Mouse (Mus musculus) right cerebral cortex, postnatal 25 days (tissue): ENCODE measurements around the gene Zscan21.

Source experiments
- DNase-seq: peaks from one replicate; pipeline ENCODE4 v3.0.0; 2022

Zscan21 gene

GRCm38 (mm10) chr5:138132425-138133064, 15.8 kb downstream of the Zscan21 start:
- no peak for DNase-seq

DNA sequence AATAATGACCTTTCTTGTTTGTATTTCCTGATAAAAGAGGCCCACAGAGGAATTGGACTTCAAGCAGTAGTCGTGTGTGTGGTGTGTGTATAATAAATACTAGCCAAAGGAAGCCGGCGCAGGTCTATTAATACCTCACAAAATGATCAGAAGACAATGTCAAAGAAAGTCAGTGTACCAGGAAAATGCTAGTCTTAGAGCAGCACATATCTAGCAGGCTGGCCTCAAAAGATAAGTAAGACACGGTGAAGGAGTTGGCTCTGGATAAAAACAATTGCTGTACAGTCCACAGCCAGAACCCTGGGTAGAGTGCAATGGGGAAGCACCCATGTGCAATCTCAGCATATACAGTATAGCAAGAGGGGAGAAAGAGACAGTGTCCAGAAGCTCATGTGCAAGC, 20.6 kb downstream of the Zscan21 start:
- DNase-seq, result no peak

DNA sequence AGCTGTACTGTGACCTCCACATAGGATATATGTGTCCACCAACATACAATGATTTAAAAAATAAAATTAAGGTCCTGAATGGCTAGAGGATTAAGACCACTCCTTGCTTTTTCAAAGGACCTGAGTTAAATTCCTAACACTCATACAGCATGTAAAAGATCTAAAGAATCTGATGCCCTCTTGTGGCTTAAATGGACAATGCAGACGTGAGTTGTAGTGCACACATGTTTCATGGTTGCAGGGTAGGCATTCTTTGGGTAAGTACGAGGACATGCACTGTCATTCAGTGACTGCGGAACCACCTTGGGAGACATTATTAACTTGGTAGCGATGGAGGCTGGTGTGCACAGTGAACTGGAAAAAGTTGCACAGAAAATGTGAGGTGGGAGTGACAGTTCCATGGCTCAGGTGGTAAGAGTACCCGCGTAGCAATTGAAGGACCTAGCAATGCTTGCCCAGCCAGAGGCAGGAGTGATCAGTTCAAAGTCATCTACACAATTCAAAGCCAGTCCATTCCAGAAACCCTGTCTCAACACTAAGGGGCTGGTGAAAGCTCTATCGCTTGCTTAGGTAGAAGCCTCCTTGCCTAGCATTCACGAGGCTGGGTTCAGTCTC, 21.3 kb downstream of the Zscan21 start:
- no peak for DNase-seq

DNA sequence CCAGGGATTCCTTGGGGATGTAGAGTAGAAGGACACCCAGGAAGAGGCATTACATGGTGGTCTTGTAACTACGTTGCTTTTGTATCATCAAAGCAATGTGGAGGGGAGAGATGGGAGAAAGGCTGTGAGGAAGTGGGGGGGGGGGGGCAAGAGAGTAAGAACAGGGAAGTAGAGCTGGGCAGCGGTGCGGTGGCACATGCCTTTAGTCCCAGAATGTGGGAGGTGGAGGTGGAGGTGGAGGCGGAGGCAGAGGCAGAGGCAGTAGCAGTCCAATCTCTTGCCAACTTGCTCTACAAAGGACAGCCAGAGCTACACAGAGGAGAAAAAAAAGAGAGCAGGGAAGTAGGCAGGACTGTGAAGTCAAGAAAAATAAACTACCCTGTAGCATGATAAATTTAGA, 21.9 kb downstream of the Zscan21 start:
- no peak for DNase-seq

DNA sequence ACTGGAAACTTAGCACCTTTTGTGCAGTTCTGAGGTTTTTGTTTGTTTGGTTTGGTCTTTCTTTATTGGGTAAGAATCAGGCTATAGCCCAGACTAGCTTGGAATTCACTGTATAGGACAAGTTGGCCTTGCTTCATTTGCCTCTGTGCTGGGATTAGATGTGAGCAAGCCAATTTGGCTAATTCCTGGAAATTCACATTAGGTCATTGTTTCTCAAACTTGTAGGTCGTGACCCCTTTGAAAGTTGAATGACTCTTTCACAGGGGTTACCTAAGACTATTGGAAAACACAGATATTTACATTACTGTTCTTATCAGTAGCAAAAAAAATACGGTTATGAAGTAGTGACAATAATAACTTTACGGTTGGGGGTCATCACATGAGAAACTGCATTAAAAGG, 37.7 kb downstream of the Zscan21 start:
- no peak for DNase-seq

GRCm38 (mm10) chr5:138155443-138155976, 38.8 kb downstream of the Zscan21 start, which contains the start of gene Zfp113:
Zfp113 (minus strand) TSS chr5:138155744.
- peak; percentile 88 for DNase-seq

DNA sequence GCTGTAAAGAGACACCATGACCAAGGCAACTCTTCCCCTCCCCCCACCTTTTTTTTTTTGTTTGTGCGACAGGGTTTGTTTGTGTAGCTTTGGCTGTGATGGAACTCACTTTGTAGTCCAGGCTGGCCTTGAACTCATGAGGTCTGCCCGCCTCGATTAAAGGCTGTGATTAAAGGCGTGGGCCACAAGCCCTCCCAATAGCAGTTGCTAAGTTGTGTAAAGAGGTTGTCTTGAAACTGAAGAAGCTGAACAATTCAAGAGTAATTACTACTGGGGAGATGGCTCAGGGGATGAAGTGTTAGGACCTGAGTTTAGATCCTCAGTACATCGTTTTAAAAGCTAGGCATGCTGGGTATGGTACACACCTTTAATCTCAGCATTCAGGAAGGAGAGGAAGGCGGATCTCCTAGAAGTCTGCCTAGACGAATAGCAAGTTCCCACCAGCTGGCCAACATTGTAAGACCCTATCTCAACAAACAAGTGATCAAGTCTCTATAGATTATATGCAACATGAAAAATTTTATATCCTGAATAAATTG, 43.6 kb downstream of the Zscan21 start:
- DNase-seq, result no peak

- DNase-seq, result peak; percentile 96
These were observed 44.4 kb downstream of the Zscan21 start, which contains the start of gene Cops6 for GRCm38 (mm10) chr5:138160842-138161665. Cops6 (plus strand) TSS chr5:138161071.

- no peak for DNase-seq
These were observed 46.3 kb downstream of the Zscan21 start for GRCm38 (mm10) chr5:138163046-138163445.

- no peak for DNase-seq
These were observed 46.9 kb downstream of the Zscan21 start for GRCm38 (mm10) chr5:138163610-138164009.

DNA sequence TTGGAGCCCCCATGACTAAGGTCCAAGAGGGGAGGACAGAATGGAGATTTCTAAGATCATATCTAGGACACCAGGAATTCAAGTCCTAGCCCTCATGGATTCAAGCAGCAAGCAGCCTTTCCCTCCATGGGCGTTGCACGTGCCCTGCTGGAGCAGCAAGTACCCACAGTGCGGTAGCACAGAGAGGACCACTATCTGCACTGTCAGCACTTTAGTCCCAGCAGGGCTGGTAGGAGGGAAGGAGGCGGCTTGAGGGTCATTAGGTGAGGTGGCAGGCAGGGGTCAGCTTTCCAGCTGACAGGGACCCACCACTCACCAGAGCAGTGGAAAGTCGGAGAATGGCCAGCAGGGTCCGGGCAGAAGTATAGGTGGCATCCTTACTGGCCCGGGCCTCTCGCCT, 48.9 kb downstream of the Zscan21 start:
- no peak for DNase-seq

- DNase-seq, result peak; percentile 95
These were observed 54.3 kb downstream of the Zscan21 start for GRCm38 (mm10) chr5:138170936-138171561.

DNA sequence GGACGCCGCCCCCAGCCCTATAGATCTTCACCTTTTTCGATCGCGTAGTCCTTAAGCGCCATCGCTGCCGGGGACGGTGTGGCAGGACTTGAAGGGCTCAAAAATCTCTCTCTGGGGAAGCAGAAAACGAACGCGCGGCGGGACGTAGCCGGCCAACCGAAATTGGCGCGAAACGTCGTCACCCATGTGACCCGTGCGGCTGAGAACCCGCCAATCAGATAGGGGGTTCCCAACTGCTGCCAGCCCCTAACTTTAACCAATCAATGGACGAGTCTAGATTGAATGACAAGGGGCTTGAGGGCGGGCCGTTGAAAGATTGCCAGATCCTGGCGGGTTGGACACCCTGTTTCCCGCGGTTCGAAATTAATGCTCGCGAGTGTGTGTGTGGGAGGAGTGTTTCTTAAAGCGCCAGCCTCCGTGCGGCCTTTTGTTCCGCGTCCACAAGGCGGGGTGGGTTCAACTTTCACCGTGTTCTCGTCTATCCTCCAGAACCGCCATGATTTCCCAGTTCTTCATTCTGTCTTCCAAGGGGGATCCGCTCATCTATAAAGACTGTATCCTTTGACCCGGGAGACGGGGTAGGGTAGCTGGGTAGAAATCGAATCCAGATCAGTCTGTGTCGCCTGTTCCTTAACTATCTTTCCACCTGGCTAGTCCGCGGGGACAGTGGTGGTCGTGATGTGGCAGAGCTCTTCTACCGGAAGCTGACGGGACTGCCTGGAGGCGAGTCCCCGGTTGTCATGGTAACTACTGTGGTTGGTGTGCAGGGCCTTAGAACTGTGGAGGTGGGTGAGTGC, 55.2 kb downstream of the Zscan21 start, which contains the start of the genes Ap4m1 and Mcm7:
TSS of gene Ap4m1 (plus strand) at position 308 of the 797 bp plus-strand sequence.
TSS of gene Mcm7 (minus strand) at position 728 of the 797 bp plus-strand sequence.
- DNase-seq, result peak; percentile 95

DNA sequence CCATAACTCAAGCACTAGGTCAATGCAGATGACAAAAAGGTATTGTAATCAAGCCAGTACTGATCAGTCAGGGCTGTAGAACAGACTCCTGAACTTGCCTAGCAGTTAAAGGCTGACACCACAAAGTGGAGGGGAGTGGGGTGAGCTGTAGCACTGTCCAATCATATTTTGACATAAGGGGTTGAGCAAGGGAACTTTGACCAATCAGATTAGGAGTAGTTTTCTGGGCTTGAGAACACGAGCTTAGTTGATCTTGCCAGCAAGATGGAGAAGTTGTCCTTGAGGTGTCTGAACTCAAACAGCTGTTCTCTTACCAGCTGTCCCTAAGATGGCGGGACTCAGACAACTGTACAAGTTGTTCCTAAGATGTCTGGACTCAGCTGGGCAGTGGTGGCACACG, 56.5 kb downstream of the Zscan21 start:
- DNase-seq, result no peak
